Mouse (Mus musculus) stomach, postnatal 0 days (tissue): ENCODE measurements at regions not wholly inside any gene's neighbourhood (a gene's known extent, or its start where the extent isn't known, plus 50 kb on each side); places are given as distances from the start of the nearest gene placed in this dataset.

Experiments
- ATAC-seq: fragments of 200-750 bp; cut with Nextera tagmentation; 2 replicates; pipeline ENCODE4 v1.8.0; 2017; ENCODE audit not compliant: low FRiP score, low TSS enrichment
- DNase-seq: peaks from one replicate; pipeline ENCODE4 v3.0.0-alpha.2; 2016; ENCODE audit warnings: low spot score
- H3K27ac ChIP-seq: fragments of 300-500 bp; sonication (generic); replicated peaks from 2 replicates; pipeline ENCODE4 v1.5.1; 2014; ENCODE audit warnings: mild to moderate bottlenecking, control low read depth
- H3K27me3 ChIP-seq: fragments of 300-500 bp; sonication (generic); 2 replicates; pipeline ENCODE4 v1.6.1; 2014; ENCODE audit warnings: low read length; ENCODE audit not compliant: control insufficient read depth, insufficient read depth
- H3K36me3 ChIP-seq: fragments of 300-500 bp; sonication (generic); 2 replicates; pipeline ENCODE4 v1.6.1; 2014; ENCODE audit warnings: low read length, mixed read lengths; ENCODE audit not compliant: control insufficient read depth, insufficient read depth
- H3K4me1 ChIP-seq: fragments of 300-500 bp; sonication (generic); replicated peaks from 2 replicates; pipeline ENCODE4 v1.6.1; 2014; ENCODE audit warnings: antibody characterized with exemption; ENCODE audit not compliant: control insufficient read depth, insufficient read depth
- H3K4me2 ChIP-seq: fragments of 300-500 bp; sonication (generic); replicated peaks from 2 replicates; pipeline ENCODE4 v1.6.1; 2014; ENCODE audit warnings: low read depth, mild to moderate bottlenecking, control low read depth, moderate library complexity
- H3K4me3 ChIP-seq: fragments of 300-500 bp; sonication (generic); 2 replicates; pipeline ENCODE4 v1.5.1; 2014; ENCODE audit warnings: low read depth, low read length, control low read depth
- H3K9ac ChIP-seq: fragments of 300-500 bp; sonication (generic); 2 replicates; pipeline ENCODE4 v1.6.1; 2014; ENCODE audit warnings: mild to moderate bottlenecking, low read length, control low read depth, mixed read lengths
- H3K9me3 ChIP-seq: fragments of 300-500 bp; sonication (generic); 2 replicates; pipeline ENCODE4 v1.6.1; 2016; ENCODE audit warnings: low read length; ENCODE audit not compliant: control insufficient read depth
- CTCF ChIP-seq: IDR thresholded peaks from 2 replicates; pipeline ENCODE4 v1.5.1; 2016; ENCODE audit warnings: antibody characterized with exemption, low read depth, mild to moderate bottlenecking, moderate library complexity
- EP300 ChIP-seq: optimal IDR thresholded peaks from 2 replicates; pipeline ENCODE3; 2016; ENCODE audit warnings: antibody characterized with exemption
- WGBS: fragments of 180-500 bp; shearing (Covaris S2); extraction: QIAGEN DNeasy Blood & Tissue Kit; methylation state at CpG from one replicate; pipeline ENCODE4 v1.1.7; 2014; 5-methylcytosine and 5-hydroxymethylcytosine counted together

DNA sequence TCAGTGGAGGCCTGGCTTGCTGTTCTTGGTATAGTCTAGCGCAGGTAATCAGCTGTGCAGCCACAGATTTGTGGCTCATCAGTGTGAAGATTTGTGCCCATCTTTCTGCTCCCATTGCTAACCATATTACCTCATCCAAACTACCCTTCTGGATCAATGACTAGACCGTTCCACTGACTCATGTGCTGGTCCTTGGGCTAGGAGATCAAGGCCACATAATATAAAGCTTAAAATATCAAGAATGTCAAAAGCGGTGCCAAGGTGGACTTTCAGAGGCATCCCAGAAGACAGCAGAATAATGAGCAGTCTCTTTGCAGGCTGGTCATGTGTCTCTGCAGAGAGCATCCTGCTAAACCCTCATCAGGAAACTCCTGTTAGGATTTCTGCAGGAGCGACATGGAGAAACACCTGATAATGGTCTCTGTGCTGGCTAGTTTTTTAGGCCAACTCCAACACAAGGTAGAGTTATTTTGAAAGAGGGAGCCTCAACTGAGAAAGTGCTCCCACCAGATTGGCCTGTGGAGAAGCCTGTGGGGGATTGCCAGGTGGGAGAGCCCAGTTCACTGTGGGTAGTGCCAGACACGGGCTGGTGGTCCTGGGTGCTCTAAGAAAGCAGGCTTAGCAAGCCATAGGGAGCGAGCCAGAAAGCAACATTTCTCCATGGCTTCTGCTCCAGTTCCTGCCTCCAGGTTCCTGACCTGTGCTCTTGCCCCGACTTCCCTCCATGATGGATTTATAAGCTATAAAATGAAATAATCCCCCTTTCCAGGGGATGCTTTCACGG is 319.8 kb downstream of the Tbc1d1 start:
- H3K4me1 ChIP-seq: no peaks in the 10 kb centered on the region
- 75% methylated on average over 8 of the region's 8 CpGs for WGBS

GRCm38 (mm10) chr5:64476641-64477369 is 320.7 kb downstream of the Tbc1d1 start:
- TF ChIP-seq CTCF (no peak), EP300 (no peak)
- Histone ChIP-seq H3K36me3 (no peaks in the 10 kb centered on the region), H3K9ac (no peak overlapping the region), H3K4me3 (no peak overlapping the region), H3K4me2 (no peak overlapping the region), H3K9me3 (no peaks in the 10 kb centered on the region), H3K27ac (no peak overlapping the region), H3K4me1 (no peaks in the 10 kb centered on the region), H3K27me3 (no peaks in the 10 kb centered on the region)
- ATAC-seq: no peak
- 85% methylated on average over 11 of the region's 11 CpGs for WGBS
- DNase-seq: no peak

More for the DNA sequence above, 319.8 kb downstream of the Tbc1d1 start:
- H3K9me3 ChIP-seq: no peaks in the 10 kb centered on the region
- TF ChIP-seq CTCF (no peak), EP300 (no peak)
- DNase-seq (no peak), ATAC-seq (no peak)
- no peak overlapping the region for H3K9ac ChIP-seq
- no peak overlapping the region for H3K4me3 ChIP-seq
- no peaks in the 10 kb centered on the region for H3K27me3 ChIP-seq
- no peak overlapping the region for H3K4me2 ChIP-seq
- H3K27ac ChIP-seq: no peak overlapping the region
- H3K36me3 ChIP-seq: no peaks in the 10 kb centered on the region

DNA sequence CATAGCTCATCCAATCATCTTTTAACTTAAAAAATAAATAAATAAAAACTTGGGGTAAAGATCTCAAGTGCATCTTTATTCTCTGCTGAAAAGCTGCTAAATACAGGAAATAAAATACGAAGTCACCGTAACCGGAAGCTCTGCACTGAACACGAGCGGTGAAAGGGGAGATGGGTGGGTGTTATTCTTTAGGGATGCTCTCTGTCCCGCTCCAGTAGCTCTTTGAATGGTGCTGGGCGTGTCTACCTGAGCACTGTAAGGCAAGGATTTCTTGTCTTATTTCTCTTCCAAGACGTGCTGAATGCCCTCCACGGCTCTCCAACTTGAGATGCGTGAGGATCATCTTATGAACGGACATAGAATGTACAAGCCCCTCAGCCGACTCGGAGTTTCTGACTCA is 322.0 kb downstream of the Tbc1d1 start:
- Histone ChIP-seq H3K4me1 (no peaks in the 10 kb centered on the region), H3K36me3 (no peaks in the 10 kb centered on the region), H3K9me3 (no peaks in the 10 kb centered on the region), H3K27me3 (no peaks in the 10 kb centered on the region), H3K4me3 (no peak overlapping the region), H3K27ac (no peak overlapping the region), H3K4me2 (no peak overlapping the region), H3K9ac (no peak overlapping the region)
- no peak for TF ChIP-seq EP300
- no peak for TF ChIP-seq CTCF
- DNase-seq (no peak), ATAC-seq (no peak)
- 80% methylated on average over 13 of the region's 13 CpGs for WGBS

DNA sequence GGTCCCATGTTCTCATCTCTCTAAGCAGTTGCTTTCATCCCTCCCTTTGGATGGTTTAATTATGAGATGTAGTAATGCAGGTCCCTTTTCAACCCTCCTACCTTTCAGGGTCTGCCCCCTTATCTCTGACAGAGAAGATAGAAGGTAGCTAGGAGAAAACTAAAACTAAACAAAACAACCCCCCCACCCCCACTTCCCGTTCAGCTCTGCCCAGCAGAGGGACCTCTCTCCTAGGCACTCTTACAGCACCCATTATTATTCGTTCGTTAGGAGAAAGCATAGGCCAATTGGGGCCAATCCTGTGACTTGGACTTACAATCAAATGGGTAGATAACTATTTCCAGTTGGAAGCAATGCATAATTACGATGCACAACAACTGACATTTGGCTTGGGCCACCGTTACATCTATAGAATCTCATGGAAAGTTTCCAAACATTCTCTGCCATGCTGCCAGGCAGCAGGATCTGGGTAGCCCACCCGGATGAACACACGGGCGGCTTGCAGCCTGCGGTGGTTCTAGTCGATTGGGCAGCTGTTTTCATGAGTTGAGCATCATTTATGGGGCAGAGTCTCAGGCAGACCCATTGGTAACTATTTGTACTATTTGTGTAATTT is 322.6 kb downstream of the Tbc1d1 start:
- ATAC-seq (no peak), DNase-seq (no peak)
- WGBS: 77% methylated on average over 10 of the region's 10 CpGs
- TF ChIP-seq EP300: no peak
- TF ChIP-seq CTCF: peak; percentile 26; the same call in 1 of the 2 replicates
- H3K4me2 ChIP-seq: no peak overlapping the region
- no peaks in the 10 kb centered on the region for H3K9me3 ChIP-seq
- H3K9ac ChIP-seq: no peak overlapping the region
- H3K4me1 ChIP-seq: no peaks in the 10 kb centered on the region
- no peak overlapping the region for H3K27ac ChIP-seq
- no peaks in the 10 kb centered on the region for H3K27me3 ChIP-seq
- no peaks in the 10 kb centered on the region for H3K36me3 ChIP-seq
- H3K4me3 ChIP-seq: no peak overlapping the region

GRCm38 (mm10) chr5:64479315-64479714 is 323.2 kb downstream of the Tbc1d1 start:
- no peaks in the 10 kb centered on the region for H3K27me3 ChIP-seq
- WGBS: 42% methylated on average over 8 of the region's 8 CpGs
- H3K36me3 ChIP-seq: no peaks in the 10 kb centered on the region
- ATAC-seq: no peak; the same call in 1 of the 2 replicates
- no peak overlapping the region for H3K9ac ChIP-seq
- H3K9me3 ChIP-seq: no peaks in the 10 kb centered on the region
- no peak for TF ChIP-seq CTCF
- no peak for TF ChIP-seq EP300
- no peak overlapping the region for H3K4me2 ChIP-seq
- H3K27ac ChIP-seq: no peak overlapping the region
- DNase-seq: no peak
- H3K4me3 ChIP-seq: no peak overlapping the region
- no peaks in the 10 kb centered on the region for H3K4me1 ChIP-seq
